Mouse (Mus musculus) cerebellum, adult 2 months (tissue): ENCODE measurements around the gene Ralbp1. TPM values are rescaled to one million over a fixed set of nuclear protein-coding genes. Genes with fewer than 3 reads are reported as not detected.

Experiments used
- DNase-seq, 2 experiments: peaks; one replicate each; pipeline ENCODE4 v3.0.0; 2021
- H3K27ac ChIP-seq: fragments of 200-500 bp; 2 replicates; pipeline ENCODE4 v1.5.1; 2012; ENCODE audit warnings: low read length, control low read depth, inconsistent platforms; ENCODE audit not compliant: insufficient read depth
- H3K27me3 ChIP-seq: fragments of 200-500 bp; 2 replicates; pipeline ENCODE4 v1.6.1; 2012; ENCODE audit warnings: inconsistent platforms, mild to moderate bottlenecking, low read length, moderate library complexity; ENCODE audit not compliant: control insufficient read depth, insufficient read depth
- H3K4me1 ChIP-seq: fragments of 200-500 bp; 2 replicates; pipeline ENCODE4 v1.6.1; 2011; ENCODE audit warnings: low read length; ENCODE audit not compliant: control insufficient read depth, insufficient read depth
- H3K4me3 ChIP-seq: fragments of 200-500 bp; replicated peaks from 2 replicates; pipeline ENCODE3; 2011; ENCODE audit warnings: mild to moderate bottlenecking, low read depth, low read length, control low read depth; ENCODE audit not compliant: insufficient read depth
- CTCF ChIP-seq: fragments of 200-500 bp; IDR thresholded peaks from 2 replicates; pipeline ENCODE4 v1.5.1; 2011; ENCODE audit warnings: low read depth, mild to moderate bottlenecking, control low read depth, low read length, moderate library complexity, borderline replicate concordance; ENCODE audit not compliant: insufficient read depth
- POLR2A ChIP-seq: fragments of 200-500 bp; IDR thresholded peaks from 2 replicates; pipeline ENCODE4 v1.6.1; 2011; ENCODE audit warnings: low read length, control low read depth, borderline replicate concordance; ENCODE audit not compliant: insufficient read depth
- WGBS: fragments of 180-500 bp; shearing (Covaris S2); methylation state at CpG from one replicate; pipeline ENCODE4 v1.1.7; 2018; 5-methylcytosine and 5-hydroxymethylcytosine counted together
- polyA plus RNA-seq: library from polyadenylated mRNA; depleted of rRNA; stranded (reverse); fragments of >200 nt; gene quantifications from 2 replicates; pipeline ENCODE4 v1.2.3, GENCODE M21; 2012

The Ralbp1 gene
- polyA plus RNA-seq, 1 experiment, result 48.5 TPM

DNA sequence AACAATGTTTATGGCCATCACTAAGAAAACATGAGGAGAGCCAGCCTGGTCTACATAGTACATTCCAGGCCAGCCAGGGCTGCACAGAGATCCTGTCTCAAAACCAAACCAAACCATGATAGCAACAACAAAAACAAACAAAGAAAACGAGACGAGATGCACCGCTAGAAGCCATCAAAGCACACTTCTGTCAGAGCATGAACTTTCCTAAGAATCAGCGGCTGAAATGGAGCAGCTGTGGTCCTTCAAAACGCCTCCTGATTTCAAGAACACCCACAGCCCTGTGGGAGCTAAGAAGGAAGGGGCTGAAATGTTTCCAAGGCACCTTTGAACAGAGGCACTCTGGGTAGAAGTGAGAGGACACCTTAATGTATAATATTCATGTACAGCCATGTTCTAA is 38.6 kb upstream of the Ralbp1 start:
- 49% methylated on average over 5 of the region's 5 CpGs for WGBS
- TF ChIP-seq CTCF, result no peak
- TF ChIP-seq POLR2A, result no peak
- Histone ChIP-seq H3K4me3 (no peak overlapping the region), H3K27me3 (no peaks in the 10 kb centered on the region), H3K27ac (no peak overlapping the region), H3K4me1 (no peaks in the 10 kb centered on the region)
- no peak for DNase-seq

DNA sequence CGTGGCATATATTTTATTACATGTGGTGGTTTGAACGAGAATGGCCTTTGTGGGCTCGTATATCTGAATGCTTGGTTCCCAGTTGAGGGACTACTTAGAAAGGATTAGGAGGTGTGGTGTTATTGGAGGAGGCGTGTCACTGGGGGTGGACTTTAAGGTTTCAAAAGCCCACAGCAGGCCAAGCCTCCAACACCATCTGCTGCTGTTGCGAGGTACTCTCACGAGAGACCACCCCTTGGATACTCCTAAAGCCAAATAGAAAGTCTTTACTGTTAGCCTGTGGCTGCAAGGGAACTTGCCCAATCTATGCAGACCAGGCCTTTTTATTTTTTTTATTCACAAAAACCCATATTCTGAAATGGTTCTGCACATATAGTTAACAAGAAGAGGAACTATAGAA is 36.4 kb upstream of the Ralbp1 start:
- Histone ChIP-seq H3K27ac (no peak overlapping the region), H3K4me3 (no peak overlapping the region), H3K4me1 (no peaks in the 10 kb centered on the region), H3K27me3 (no peaks in the 10 kb centered on the region)
- TF ChIP-seq POLR2A (no peak), CTCF (no peak)
- 67% methylated on average over 6 of the region's 6 CpGs for WGBS
- no peak for DNase-seq

DNA sequence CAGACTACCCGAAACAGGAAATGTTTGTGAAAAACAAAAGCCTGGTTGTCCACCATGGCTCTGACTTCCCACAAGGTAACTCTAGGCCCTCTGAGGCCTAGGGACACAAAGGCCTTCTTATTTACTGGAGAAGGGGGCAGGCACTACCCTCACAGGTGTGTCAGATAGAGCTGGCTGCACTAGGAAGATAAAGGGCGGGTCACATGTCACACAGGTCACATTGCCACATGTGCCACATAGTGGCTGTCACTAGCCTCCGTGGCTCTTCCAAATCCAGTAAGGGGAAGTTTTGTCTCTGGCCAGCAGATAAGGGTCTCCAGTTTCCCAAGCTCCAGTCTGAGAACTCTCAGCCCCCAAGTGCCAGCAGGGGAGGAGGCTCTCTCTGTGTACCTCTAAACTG is 33.6 kb upstream of the Ralbp1 start:
- Histone ChIP-seq H3K27me3 (no peaks in the 10 kb centered on the region), H3K4me3 (no peak overlapping the region), H3K4me1 (no peaks in the 10 kb centered on the region; the same call in 1 of the 2 replicates), H3K27ac (no peak overlapping the region)
- no peak for TF ChIP-seq CTCF
- no peak for TF ChIP-seq POLR2A
- DNase-seq, result no peak
- WGBS, result 85% methylated on average over 3 of the region's 3 CpGs

DNA sequence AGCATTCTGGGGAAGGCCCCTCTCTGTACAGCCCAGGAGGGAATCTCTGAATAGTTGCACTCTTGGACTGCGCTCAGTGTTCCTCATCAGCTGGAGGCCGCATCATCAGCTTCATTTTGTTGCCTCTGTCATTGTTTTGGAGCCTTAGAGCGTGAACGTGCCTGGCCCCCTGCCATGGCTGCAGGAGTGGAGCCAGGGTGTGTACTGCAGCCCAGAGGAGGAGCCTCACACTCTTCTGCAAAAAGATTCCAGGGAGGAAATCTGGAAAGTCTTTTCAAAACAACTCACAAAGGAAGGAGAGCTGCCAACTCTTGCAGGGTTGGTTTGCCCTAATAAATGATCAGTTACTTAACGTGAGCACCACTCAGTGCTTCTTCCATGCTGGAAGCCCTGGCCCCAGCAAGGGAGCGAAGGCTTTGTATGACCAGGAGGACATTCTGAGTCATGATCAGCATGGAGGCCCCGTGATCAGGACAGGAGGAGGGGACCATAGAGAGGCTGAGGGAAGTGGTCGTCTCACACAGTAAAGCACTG is 30.6 kb upstream of the Ralbp1 start:
- H3K27ac ChIP-seq, result no peak overlapping the region
- H3K4me3 ChIP-seq, result no peak overlapping the region
- H3K27me3 ChIP-seq, result no peaks in the 10 kb centered on the region
- 8% methylated on average over 8 of the region's 8 CpGs for WGBS
- peak; percentile 65 for DNase-seq
- TF ChIP-seq POLR2A, result no peak
- no peak for TF ChIP-seq CTCF
- H3K4me1 ChIP-seq, result no peaks in the 10 kb centered on the region; the same call in 1 of the 2 replicates

DNA sequence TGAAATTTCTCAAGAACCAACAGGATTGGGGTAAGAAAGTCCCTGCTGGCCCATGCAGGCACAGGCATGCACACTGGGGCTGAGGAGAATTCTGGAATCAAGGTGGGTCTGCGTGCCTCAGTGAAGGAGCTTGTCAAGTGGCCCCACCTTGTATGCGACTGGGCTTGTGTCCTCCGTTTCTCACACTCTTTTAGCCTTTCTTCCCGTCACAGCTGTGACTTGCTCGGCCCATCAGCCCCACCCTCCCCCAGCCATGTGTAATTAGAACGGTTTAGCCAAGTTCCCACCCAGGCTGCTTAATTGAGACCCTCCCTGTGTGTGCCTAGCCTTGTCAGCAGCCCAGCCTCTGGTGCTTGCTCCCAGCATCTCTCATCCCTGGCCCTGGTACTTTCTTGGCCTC is 28.5 kb upstream of the Ralbp1 start:
- no peak for TF ChIP-seq CTCF
- no peak for TF ChIP-seq POLR2A
- Histone ChIP-seq H3K27ac (no peak overlapping the region), H3K27me3 (no peaks in the 10 kb centered on the region), H3K4me1 (no peaks in the 10 kb centered on the region; the same call in 1 of the 2 replicates), H3K4me3 (no peak overlapping the region)
- 22% methylated on average over 6 of the region's 6 CpGs for WGBS
- no peak for DNase-seq

DNA sequence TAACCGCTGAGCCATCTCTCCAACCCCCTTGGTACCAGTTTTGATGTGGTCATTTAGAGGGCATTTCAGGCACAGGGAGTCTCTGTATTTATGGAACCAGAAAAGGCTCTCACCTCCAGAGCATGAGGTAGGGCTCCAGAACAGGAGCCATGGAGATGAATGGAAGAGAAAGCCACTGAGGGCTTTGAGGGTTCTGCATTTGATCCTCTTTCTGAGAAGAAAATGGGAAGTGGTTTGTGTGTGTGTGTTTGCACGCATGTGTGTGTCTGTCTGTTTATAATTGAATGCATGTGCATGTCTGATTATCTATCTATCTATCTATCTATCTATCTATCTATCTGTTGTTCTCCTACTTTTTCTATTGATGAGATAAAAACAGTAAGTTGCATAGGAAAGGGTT is 26.6 kb upstream of the Ralbp1 start:
- Histone ChIP-seq H3K27me3 (no peaks in the 10 kb centered on the region), H3K27ac (no peak overlapping the region), H3K4me3 (no peak overlapping the region), H3K4me1 (no peaks in the 10 kb centered on the region; the same call in 1 of the 2 replicates)
- DNase-seq, result no peak
- TF ChIP-seq POLR2A (no peak), CTCF (no peak)
- 99% methylated on average over 2 of the region's 2 CpGs for WGBS

DNA sequence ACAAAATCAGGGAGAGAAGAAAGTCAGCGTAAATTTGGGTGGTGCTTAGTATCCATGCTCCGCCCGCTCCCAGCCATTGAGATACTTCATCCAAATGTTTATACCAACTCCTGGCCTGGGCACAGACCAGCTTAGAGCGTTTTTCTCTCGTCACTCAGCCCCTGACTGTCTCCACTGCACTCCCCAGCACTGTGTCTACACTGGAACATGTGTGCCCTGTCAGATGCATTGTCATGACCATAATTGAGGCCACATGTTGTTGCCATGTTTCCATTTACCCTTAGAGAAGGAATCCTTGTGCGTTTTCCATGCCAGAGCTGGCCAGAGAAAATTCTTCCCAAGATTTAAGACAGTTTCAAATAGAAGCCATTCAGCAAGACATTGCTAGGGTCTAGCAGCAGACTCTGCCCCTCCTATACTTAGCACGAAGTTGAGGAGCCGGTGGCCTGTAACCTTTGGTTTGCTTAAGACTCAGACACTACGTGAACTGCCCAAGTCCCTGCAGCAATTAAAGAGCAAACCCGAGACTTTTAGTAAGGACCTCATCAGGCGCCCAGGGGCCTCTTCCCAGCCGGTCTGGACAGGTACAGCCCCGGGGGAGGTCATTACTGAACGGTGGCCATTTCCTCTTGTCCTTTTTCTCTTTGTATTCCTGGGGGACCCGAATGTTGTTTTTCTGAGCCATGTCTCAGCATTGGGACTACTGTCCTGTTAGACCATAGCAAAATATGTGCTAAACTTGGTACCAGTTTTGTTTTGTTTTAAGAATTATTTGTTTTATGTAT is 25.9 kb upstream of the Ralbp1 start:
- Histone ChIP-seq H3K27me3 (no peaks in the 10 kb centered on the region), H3K4me1 (no peaks in the 10 kb centered on the region; the same call in 1 of the 2 replicates), H3K27ac (no peak overlapping the region), H3K4me3 (no peak overlapping the region)
- WGBS, result 83% methylated on average over 15 of the region's 15 CpGs
- DNase-seq, result no peak
- no peak for TF ChIP-seq POLR2A
- no peak for TF ChIP-seq CTCF

DNA sequence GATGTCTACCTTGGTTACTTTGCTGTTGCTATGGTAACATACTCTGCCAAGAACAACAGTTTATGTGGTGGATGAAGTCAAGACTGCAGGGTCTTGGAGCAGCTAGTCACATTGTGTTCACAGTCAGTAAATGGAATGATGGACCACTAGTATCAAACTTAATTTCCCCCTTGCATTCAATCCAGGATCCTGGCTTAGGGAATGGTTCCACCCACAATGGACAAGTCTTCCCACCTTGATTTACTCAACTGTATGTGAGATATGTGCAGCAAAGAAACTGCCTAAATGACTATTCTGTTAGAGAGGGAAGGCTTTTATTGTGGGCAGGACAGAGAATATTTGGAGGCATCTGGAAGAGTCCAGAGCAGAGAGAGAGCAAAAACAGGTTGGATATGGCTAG is 22.7 kb upstream of the Ralbp1 start:
- TF ChIP-seq CTCF, result no peak
- TF ChIP-seq POLR2A, result no peak

More for the DNA sequence above, 22.7 kb upstream of the Ralbp1 start:
- Histone ChIP-seq H3K27me3 (no peaks in the 10 kb centered on the region), H3K4me3 (no peak overlapping the region), H3K27ac (no peak overlapping the region), H3K4me1 (no peaks in the 10 kb centered on the region)
- DNase-seq, result no peak
